Mouse (Mus musculus) cerebellum, adult 2 months (tissue): Measurements from ENCODE around the gene Ubap2l.

ENCODE experiments used
- CTCF ChIP-seq: fragments of 200-500 bp; IDR thresholded peaks from 2 replicates; pipeline ENCODE4 v1.5.1; 2011; ENCODE audit warnings: low read depth, mild to moderate bottlenecking, control low read depth, low read length, moderate library complexity, borderline replicate concordance; ENCODE audit not compliant: insufficient read depth
- POLR2A ChIP-seq: fragments of 200-500 bp; IDR thresholded peaks from 2 replicates; pipeline ENCODE4 v1.6.1; 2011; ENCODE audit warnings: low read length, control low read depth, borderline replicate concordance; ENCODE audit not compliant: insufficient read depth

DNA sequence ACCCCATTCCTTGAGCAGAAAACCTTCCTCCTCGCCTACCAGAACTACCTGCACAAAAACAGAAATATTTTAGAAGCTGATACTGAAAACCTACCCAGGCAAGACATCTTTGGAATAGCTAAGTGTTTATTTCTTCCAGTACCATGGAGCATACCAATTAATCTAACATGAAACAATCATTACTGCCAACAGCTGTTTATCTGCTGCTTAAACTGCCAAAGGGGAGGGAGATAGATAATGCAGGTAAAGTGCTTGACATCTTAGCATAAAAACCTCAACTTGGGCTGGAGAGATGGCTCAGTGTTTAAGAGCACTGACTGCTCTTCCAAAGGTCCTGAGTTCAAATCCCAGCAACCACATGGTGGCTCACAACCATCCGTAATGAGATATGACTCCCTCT lies 17.8 kb downstream of the Ubap2l start:
- TF ChIP-seq CTCF (no peak), POLR2A (no peak)
